Mouse (Mus musculus) midbrain, embryonic 14.5 days (tissue): ENCODE measurements around the gene Ydjc. TPM values are rescaled to one million over a fixed set of nuclear protein-coding genes. Genes with fewer than 3 reads are reported as not detected.

Source experiments
- ATAC-seq: fragments of 200-750 bp; cut with Nextera tagmentation; 2 replicates; pipeline ENCODE4 v1.8.0; 2017; ENCODE audit warnings: moderate number of reproducible peaks, moderate library complexity; ENCODE audit not compliant: low FRiP score, low TSS enrichment
- DNase-seq: peaks from one replicate; pipeline ENCODE4 v3.0.0-alpha.2; 2015
- H3K27ac ChIP-seq: fragments of 300-500 bp; sonication (generic); replicated peaks from 2 replicates; pipeline ENCODE4 v1.5.1; 2014; ENCODE audit warnings: mild to moderate bottlenecking, low read depth, low read length, moderate library complexity
- H3K27me3 ChIP-seq: fragments of 300-500 bp; sonication (generic); 2 replicates; pipeline ENCODE4 v1.6.1; 2014; ENCODE audit warnings: low read length, control low read depth, mixed read lengths; ENCODE audit not compliant: control insufficient read depth, insufficient read depth
- H3K36me3 ChIP-seq: fragments of 300-500 bp; sonication (generic); 2 replicates; pipeline ENCODE4 v1.6.1; 2014; ENCODE audit warnings: low read length, control low read depth; ENCODE audit not compliant: control insufficient read depth, insufficient read depth
- H3K4me1 ChIP-seq: fragments of 300-500 bp; sonication (generic); 2 replicates; pipeline ENCODE4 v1.6.1; 2014; ENCODE audit warnings: mild to moderate bottlenecking, antibody characterized with exemption, low read length, control low read depth; ENCODE audit not compliant: control insufficient read depth, insufficient read depth
- H3K4me2 ChIP-seq: fragments of 300-500 bp; sonication (generic); 2 replicates; pipeline ENCODE4 v1.6.1; 2014; ENCODE audit warnings: mild to moderate bottlenecking, low read length, moderate library complexity
- H3K4me3 ChIP-seq: fragments of 300-500 bp; sonication (generic); replicated peaks from 2 replicates; pipeline ENCODE4 v1.5.1; 2014; ENCODE audit warnings: low read depth, low read length
- H3K9ac ChIP-seq: fragments of 300-500 bp; sonication (generic); replicated peaks from 2 replicates; pipeline ENCODE4 v1.6.1; 2014; ENCODE audit warnings: mild to moderate bottlenecking, low read length, moderate library complexity
- H3K9me3 ChIP-seq: fragments of 300-500 bp; sonication (generic); 2 replicates; pipeline ENCODE4 v1.6.1; 2016; ENCODE audit warnings: low read length, control low read depth, mixed read lengths; ENCODE audit not compliant: control insufficient read depth
- WGBS: fragments of 180-500 bp; shearing (Covaris S2); extraction: QIAGEN DNeasy Blood & Tissue Kit; methylation state at CpG from one replicate; pipeline ENCODE4 v1.1.7; 2014; 5-methylcytosine and 5-hydroxymethylcytosine counted together
- polyA plus RNA-seq: library from polyadenylated mRNA; unstranded; fragments of >200 nt; fragmentation: Nextera tagmentation; extraction: Ambion mirVana; gene quantifications from 2 replicates; pipeline ENCODE4 v1.2.1, GENCODE M21; 2014

Ydjc gene
- polyA plus RNA-seq, 1 experiment from 2014 or later = 34.2 TPM

DNA sequence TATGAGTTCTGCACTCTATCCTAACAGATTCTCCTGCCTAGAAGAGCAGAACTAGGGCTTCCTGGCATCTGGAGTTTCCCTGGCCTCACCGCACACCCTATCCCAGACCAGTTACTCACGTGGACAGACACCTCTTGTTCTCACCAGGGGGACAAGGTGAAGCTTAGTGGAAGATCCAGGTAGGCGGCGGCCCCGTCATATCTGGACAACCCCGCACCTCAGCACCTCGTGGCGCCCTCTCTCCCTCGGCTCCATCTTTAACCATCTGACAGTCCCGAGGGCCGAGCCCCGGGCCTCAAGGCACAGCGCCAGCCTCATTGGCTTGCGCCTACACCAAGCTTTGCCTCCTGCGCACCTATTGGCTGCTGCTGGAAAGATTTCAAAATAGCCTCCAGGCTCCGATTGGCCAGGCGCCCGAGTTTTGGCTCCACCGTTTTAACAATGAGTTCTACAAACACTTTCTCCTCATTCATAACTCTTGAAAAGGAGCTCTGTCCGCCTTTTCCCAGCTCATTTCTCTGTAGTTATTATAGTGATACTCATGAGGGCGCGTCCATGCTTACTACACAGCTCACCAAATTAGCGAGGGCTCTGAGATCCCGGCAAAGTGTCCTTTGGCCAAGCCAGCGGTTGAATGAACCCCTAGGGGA is 19.4 kb upstream of the Ydjc start, which contains the start of gene 2610318N02Rik:
TSS of gene 2610318N02Rik (minus strand) at position 297 of the 650 bp plus-strand sequence.
- Histone ChIP-seq H3K4me1 (peaks cover 16% of the 10 kb centered on the region), H3K9ac (peak within 1 kb of the TSS; percentile 51), H3K4me3 (peak within 1 kb of the TSS; percentile 35), H3K27me3 (no peaks in the 10 kb centered on the region), H3K9me3 (no peaks in the 10 kb centered on the region), H3K27ac (no peak within 1 kb of the TSS), H3K4me2 (peak within 1 kb of the TSS; percentile 56), H3K36me3 (no peaks in the 10 kb centered on the region)
- WGBS = under 1% methylated on average over 25 of the region's 25 CpGs
- DNase-seq (peak; percentile 92), ATAC-seq (peak; percentile 90)

GRCm38 (mm10) chr16:17127292-17127691 is 17.1 kb upstream of the Ydjc start:
- DNase-seq (peak; percentile 45), ATAC-seq (no peak)
- Histone ChIP-seq H3K9me3 (no peaks in the 10 kb centered on the region), H3K4me3 (no peak overlapping the region), H3K4me2 (no peak overlapping the region), H3K9ac (no peak overlapping the region), H3K36me3 (no peaks in the 10 kb centered on the region), H3K27me3 (no peaks in the 10 kb centered on the region), H3K27ac (no peak overlapping the region), H3K4me1 (peaks cover 22% of the 10 kb centered on the region)
- WGBS = 100% methylated on average over 1 of the region's 1 CpGs

GRCm38 (mm10) chr16:17131191-17132088 is 13.0 kb upstream of the Ydjc start:
- ATAC-seq (peak; percentile 7), DNase-seq (no peak)
- Histone ChIP-seq H3K4me2 (peak overlapping the region; percentile 95), H3K4me1 (peaks cover 9% of the 10 kb centered on the region; the same call in 1 of the 2 replicates), H3K9ac (peak overlapping the region; percentile 63), H3K36me3 (no peaks in the 10 kb centered on the region), H3K27me3 (no peaks in the 10 kb centered on the region), H3K4me3 (peak overlapping the region; percentile 76), H3K9me3 (no peaks in the 10 kb centered on the region), H3K27ac (peak overlapping the region; percentile 83)
- 3% methylated on average over 43 of the region's 43 CpGs for WGBS

DNA sequence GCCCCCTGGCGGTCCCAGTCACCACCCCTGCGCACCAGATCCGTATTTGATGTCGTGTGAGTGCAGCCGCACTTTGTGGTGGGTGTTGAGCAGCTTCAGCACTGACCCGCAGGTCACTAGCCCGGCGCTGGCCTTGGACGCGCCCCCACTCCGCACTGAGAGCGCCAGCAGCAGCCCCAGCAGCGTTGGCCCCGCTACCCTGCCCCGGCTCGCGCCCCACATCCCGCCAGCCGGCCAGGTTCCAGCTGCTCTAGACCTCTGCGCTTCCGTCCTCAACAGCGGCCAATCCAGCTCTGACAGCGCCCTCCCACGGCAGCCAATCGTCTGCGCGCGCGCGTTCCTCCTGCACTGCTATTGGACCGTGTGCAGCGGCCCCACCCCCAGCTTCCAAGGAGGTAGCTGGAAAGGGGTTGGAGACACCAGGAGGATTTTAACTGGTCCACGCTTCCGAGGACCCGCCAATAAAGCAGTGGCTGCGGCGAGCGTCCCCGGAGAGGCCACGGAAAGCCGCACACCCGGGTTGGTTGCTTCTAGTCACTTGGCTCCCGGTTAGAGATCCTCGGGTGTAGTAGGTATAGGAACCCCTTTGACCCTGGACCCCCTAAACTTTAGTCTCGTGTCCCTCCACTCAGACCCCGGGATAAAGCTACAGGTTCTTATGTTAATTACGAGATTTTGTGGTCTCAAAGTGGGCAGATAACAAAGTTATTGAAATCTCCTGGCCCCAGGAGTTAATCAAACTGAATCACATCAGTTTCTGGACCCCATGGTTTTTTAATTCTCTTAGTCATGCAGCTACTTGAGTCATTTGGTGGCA is 12.1 kb upstream of the Ydjc start, which contains the start of gene Sdf2l1:
TSS of gene Sdf2l1 (minus strand) at position 295 of the 817 bp plus-strand sequence.
- Histone ChIP-seq H3K4me3 (peak within 1 kb of the TSS; percentile 76), H3K36me3 (no peaks in the 10 kb centered on the region), H3K9me3 (no peaks in the 10 kb centered on the region), H3K27ac (peak within 1 kb of the TSS; percentile 83), H3K4me1 (peaks cover 9% of the 10 kb centered on the region; the same call in 1 of the 2 replicates), H3K27me3 (no peaks in the 10 kb centered on the region), H3K4me2 (peak within 1 kb of the TSS; percentile 95), H3K9ac (peak within 1 kb of the TSS; percentile 63)
- ATAC-seq = peak; percentile 98
- DNase-seq = peak; percentile 98
- under 1% methylated on average over 47 of the region's 47 CpGs for WGBS

DNA sequence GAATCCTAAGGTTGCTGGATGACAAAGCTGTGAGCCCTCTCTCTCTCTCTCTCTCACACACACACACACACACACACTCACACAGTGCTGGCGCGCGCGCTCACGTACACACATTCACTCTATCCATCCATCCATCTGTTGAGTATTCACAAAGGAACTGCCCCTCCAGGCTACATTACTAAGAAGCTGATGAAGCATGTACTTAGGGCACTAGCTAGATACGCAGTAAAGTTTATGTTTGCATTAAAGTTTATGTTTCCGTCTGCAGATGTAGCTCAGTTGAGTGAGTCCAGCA is 11.6 kb upstream of the Ydjc start:
- no peaks in the 10 kb centered on the region for H3K36me3 ChIP-seq
- peak overlapping the region; percentile 76 for H3K4me3 ChIP-seq
- no peak for ATAC-seq
- H3K9ac ChIP-seq = no peak overlapping the region
- no peaks in the 10 kb centered on the region for H3K27me3 ChIP-seq
- no peak overlapping the region for H3K27ac ChIP-seq
- peak overlapping the region; percentile 95 for H3K4me2 ChIP-seq
- peak; percentile 11 for DNase-seq
- H3K4me1 ChIP-seq = peaks cover 9% of the 10 kb centered on the region; the same call in 1 of the 2 replicates
- H3K9me3 ChIP-seq = no peaks in the 10 kb centered on the region
- WGBS = 33% methylated on average over 7 of the region's 7 CpGs

DNA sequence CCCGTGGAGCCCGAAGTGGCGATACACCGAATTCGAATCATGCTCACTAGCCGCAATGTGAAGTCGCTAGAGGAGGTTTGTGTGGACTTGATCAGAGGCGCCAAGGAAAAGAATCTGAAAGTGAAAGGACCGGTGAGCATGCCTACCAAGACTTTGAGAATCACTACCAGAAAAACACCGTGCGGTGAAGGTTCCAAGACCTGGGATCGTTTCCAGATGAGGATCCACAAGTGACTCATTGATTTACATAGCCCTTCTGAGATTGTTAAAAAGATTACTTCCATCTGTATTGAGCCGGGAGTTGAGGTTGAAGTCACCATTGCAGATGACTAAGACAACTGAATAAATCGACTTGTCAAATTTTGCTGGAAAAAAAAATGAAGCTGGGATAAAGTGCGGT is 7.1 kb upstream of the Ydjc start:
- 88% methylated on average over 15 of the region's 15 CpGs for WGBS
- no peak for DNase-seq
- ATAC-seq = no peak
- Histone ChIP-seq H3K4me3 (no peak overlapping the region), H3K27me3 (no peaks in the 10 kb centered on the region), H3K4me2 (no peak overlapping the region), H3K27ac (no peak overlapping the region), H3K9me3 (no peaks in the 10 kb centered on the region), H3K36me3 (no peaks in the 10 kb centered on the region), H3K9ac (no peak overlapping the region), H3K4me1 (0 out of 2 replicates have a peak, but pooled peaks cover 3% of the 10 kb centered on the region)

GRCm38 (mm10) chr16:17146772-17147235 is 2.4 kb downstream of the Ydjc start, which contains the start of gene Ccdc116:
Ccdc116 (minus strand) TSS chr16:17147229.
- ATAC-seq = peak; percentile 86
- H3K4me1 ChIP-seq = peaks cover 10% of the 10 kb centered on the region
- WGBS = under 1% methylated on average over 34 of the region's 34 CpGs
- peak within 1 kb of the TSS; percentile 90 for H3K4me2 ChIP-seq
- peak within 1 kb of the TSS; percentile 71 for H3K9ac ChIP-seq
- H3K36me3 ChIP-seq = peaks cover 8% of the 10 kb centered on the region; the same call in 1 of the 2 replicates
- peak within 1 kb of the TSS; percentile 60 for H3K4me3 ChIP-seq
- H3K9me3 ChIP-seq = no peaks in the 10 kb centered on the region
- peak; percentile 95 for DNase-seq
- H3K27ac ChIP-seq = peak within 1 kb of the TSS; percentile 52; the same call in 1 of the 2 replicates
- no peaks in the 10 kb centered on the region; the same call in 1 of the 2 replicates for H3K27me3 ChIP-seq

DNA sequence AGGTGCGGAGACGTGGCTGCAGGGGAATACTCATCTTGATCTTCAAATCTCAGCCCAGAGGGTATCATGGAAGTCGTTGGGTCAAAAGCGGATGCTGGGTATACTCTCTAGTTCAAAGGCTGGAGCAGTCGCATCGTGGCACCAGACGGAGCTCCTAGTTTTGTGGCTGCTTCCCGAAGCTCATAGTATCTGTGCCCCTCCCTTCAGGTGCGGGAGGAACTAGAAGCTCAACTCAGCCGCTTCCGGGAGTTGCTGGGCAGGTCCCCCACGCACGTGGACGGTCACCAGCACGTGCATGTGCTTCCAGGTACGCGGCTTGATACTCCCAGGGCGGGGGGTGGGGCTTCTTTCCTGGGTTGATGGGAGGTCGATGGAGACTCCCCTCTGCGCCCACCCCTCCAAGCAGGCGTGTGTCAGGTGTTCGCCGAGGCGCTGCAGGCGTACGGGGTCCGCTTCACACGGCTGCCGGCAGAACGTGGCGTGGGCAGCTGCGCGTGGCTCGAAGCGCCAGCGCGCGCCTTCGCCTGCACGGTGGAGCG is 3.0 kb downstream of the Ydjc start:
- Histone ChIP-seq H3K9me3 (no peaks in the 10 kb centered on the region), H3K9ac (peak overlapping the region; percentile 71), H3K27ac (peak overlapping the region; percentile 52; the same call in 1 of the 2 replicates), H3K4me2 (peak overlapping the region; percentile 90), H3K4me1 (peaks cover 10% of the 10 kb centered on the region), H3K36me3 (peaks cover 14% of the 10 kb centered on the region), H3K4me3 (peak overlapping the region; percentile 60), H3K27me3 (no peaks in the 10 kb centered on the region; the same call in 1 of the 2 replicates)
- ATAC-seq (peak; percentile 44), DNase-seq (peak; percentile 67)
- under 1% methylated on average over 41 of the region's 41 CpGs for WGBS
